Mouse (Mus musculus): Measurements from ENCODE around the gene Gm5269. TPM values are rescaled to one million over a fixed set of nuclear protein-coding genes. Genes with fewer than 3 reads are reported as not detected.
A peak's percentile ranks its signal among the peaks of the same experiment; 100 is the strongest.

Gene Gm5269
- polyA plus RNA-seq, 1 experiment from 2014 or later = not detected

DNA sequence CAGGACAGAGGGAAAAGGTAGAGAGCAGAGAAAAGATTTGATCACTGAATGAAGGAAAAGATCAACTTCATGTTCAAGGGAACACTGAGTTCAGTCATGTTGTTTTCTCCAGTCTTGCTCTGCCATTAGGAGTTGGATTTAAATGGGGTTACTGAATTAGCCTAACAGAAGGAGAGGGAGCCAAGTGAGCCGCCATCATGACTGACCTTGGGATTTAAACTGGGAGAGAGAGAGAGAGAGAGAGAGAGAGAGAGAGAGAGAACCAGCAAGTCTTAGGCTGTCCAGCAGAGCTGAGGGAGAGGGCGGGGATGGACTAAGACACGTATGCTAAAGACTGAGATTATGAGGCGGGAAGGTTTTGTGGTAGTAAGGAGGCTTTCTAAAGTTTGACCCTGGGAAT, 24.2 kb upstream of the Gm5269 start:
- no peaks in the 10 kb centered on the region for H3K4me1 ChIP-seq (replicated peaks; ENCODE audit: insufficient read depth, low read length)
- no peaks in the 10 kb centered on the region for H3K9me3 ChIP-seq (replicated peaks; ENCODE audit: low read length)
- no peak overlapping the region for H3K9ac ChIP-seq (ENCODE audit: low read depth, low read length)
- 96% methylated on average over 4 of the region's 4 CpGs for WGBS
- no peaks in the 10 kb centered on the region for H3K27me3 ChIP-seq (ENCODE audit: insufficient read depth, low read length)
- 0 out of 2 replicates have a peak, but pooled peaks cover 2% of the 10 kb centered on the region for H3K36me3 ChIP-seq (ENCODE audit: insufficient read depth, low read length)
- DNase-seq (ENCODE audit: low spot score) (no peak), ATAC-seq (replicated peaks; ENCODE audit: low FRiP score, low read depth) (no peak)
- no peak for TF ChIP-seq CTCF (IDR thresholded peaks at IDR 0.05; ENCODE audit: low read depth)
- H3K4me3 ChIP-seq (replicated peaks; ENCODE audit: low read depth, low read length) = no peak overlapping the region
- H3K4me2 ChIP-seq (ENCODE audit: low read length) = no peak overlapping the region
- no peak overlapping the region for H3K27ac ChIP-seq

DNA sequence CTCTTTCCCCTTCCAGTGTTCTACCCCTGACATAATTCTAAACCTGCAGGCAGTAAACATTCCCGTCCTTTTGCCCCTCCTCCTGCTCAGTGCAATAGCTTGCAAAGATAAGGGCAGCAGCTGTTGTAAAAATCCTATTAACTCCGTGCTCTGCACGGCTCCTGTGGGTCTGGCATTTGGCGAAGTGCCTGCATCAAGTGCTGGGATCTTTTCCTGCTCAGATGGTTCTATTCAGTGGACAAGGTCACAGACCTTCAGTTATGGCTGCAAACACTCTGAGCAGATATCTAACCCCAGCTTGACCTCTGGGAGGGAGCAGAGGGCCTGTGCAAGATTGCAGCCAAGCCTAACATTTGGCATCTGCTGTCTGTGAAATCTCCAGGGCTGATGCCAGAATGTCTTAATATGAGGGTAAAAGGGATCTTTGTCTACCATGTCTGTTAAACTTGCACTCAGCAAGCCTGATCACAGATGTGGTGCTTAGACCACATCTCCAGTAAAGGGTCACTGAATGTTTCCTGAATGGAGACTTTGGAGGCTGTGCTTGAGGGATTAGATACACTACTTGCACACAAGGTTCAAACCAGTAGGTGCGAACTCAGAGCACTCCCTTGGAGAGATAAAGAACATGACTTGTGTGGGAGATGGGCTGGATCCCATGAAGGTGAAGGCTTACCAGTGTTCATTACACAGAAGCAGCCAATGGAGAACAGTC, 15.2 kb upstream of the Gm5269 start:
- 11% methylated on average over 5 of the region's 5 CpGs for WGBS
- no peak for TF ChIP-seq CTCF (IDR thresholded peaks at IDR 0.05; ENCODE audit: low read depth)
- no peak overlapping the region for H3K4me3 ChIP-seq (replicated peaks; ENCODE audit: low read depth, low read length)
- H3K36me3 ChIP-seq (ENCODE audit: insufficient read depth, low read length) = 0 out of 2 replicates have a peak, but pooled peaks cover 8% of the 10 kb centered on the region
- no peaks in the 10 kb centered on the region for H3K9me3 ChIP-seq (replicated peaks; ENCODE audit: low read length)
- H3K4me1 ChIP-seq (replicated peaks; ENCODE audit: insufficient read depth, low read length) = peaks cover 8% of the 10 kb centered on the region; the same call in 1 of the 2 replicates
- ATAC-seq (replicated peaks; ENCODE audit: low FRiP score, low read depth) (peak; percentile 85; the same call in 1 of the 2 replicates), DNase-seq (ENCODE audit: low spot score) (peak; percentile 78)
- peak overlapping the region; percentile 47; the same call in 1 of the 2 replicates for H3K27ac ChIP-seq
- H3K9ac ChIP-seq (ENCODE audit: low read depth, low read length) = no peak overlapping the region
- no peaks in the 10 kb centered on the region for H3K27me3 ChIP-seq (ENCODE audit: insufficient read depth, low read length)
- 0 out of 2 replicates have a peak overlapping the region, but pooled peaks have one; percentile 7 for H3K4me2 ChIP-seq (ENCODE audit: low read length)

- WGBS = 91% methylated on average over 3 of the region's 3 CpGs
- H3K4me1 ChIP-seq (replicated peaks; ENCODE audit: insufficient read depth, low read length) = peaks cover 8% of the 10 kb centered on the region; the same call in 1 of the 2 replicates
- no peaks in the 10 kb centered on the region for H3K27me3 ChIP-seq (ENCODE audit: insufficient read depth, low read length)
- 0 out of 2 replicates have a peak, but pooled peaks cover 5% of the 10 kb centered on the region for H3K36me3 ChIP-seq (ENCODE audit: insufficient read depth, low read length)
- DNase-seq (ENCODE audit: low spot score) = no peak
- H3K9me3 ChIP-seq (replicated peaks; ENCODE audit: low read length) = no peaks in the 10 kb centered on the region
- no peak overlapping the region for H3K4me3 ChIP-seq (replicated peaks; ENCODE audit: low read depth, low read length)
- H3K9ac ChIP-seq (ENCODE audit: low read depth, low read length) = no peak overlapping the region
- no peak for TF ChIP-seq CTCF (IDR thresholded peaks at IDR 0.05; ENCODE audit: low read depth)
- H3K4me2 ChIP-seq (ENCODE audit: low read length) = no peak overlapping the region
- H3K27ac ChIP-seq = no peak overlapping the region
- ATAC-seq (replicated peaks; ENCODE audit: low FRiP score, low read depth) = no peak
Observed at GRCm38 (mm10) chr1:45904161-45904560, 14.1 kb upstream of the Gm5269 start.

DNA sequence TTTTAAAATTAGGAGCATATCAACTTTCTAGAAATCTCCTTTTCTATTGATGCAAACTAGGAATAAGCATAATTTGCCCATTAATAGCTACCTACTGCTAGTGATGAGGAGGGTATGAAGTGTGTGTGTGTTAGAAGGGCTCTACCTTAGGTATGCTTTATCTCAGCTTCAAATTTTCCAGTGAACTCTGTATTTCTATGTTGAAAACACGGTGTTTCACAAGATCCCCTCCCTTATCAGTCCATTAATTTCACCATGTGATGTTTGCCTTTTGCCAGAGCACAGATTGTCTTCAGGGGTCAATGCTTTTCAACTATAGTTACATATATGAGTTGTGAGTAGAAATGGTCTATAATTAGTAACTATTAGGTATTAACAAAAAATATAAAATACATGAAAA, 8.0 kb upstream of the Gm5269 start:
- DNase-seq (ENCODE audit: low spot score) = no peak
- H3K9me3 ChIP-seq (replicated peaks; ENCODE audit: low read length) = no peaks in the 10 kb centered on the region
- no peaks in the 10 kb centered on the region for H3K4me1 ChIP-seq (replicated peaks; ENCODE audit: insufficient read depth, low read length)
- no peak for ATAC-seq (replicated peaks; ENCODE audit: low FRiP score, low read depth)
- no peaks in the 10 kb centered on the region for H3K36me3 ChIP-seq (ENCODE audit: insufficient read depth, low read length)
- no peak overlapping the region for H3K4me2 ChIP-seq (ENCODE audit: low read length)
- H3K4me3 ChIP-seq (replicated peaks; ENCODE audit: low read depth, low read length) = no peak overlapping the region
- 14% methylated on average over 1 of the region's 1 CpGs for WGBS
- no peaks in the 10 kb centered on the region for H3K27me3 ChIP-seq (ENCODE audit: insufficient read depth, low read length)
- H3K27ac ChIP-seq = no peak overlapping the region
- TF ChIP-seq CTCF (IDR thresholded peaks at IDR 0.05; ENCODE audit: low read depth) = no peak
- no peak overlapping the region for H3K9ac ChIP-seq (ENCODE audit: low read depth, low read length)

DNA sequence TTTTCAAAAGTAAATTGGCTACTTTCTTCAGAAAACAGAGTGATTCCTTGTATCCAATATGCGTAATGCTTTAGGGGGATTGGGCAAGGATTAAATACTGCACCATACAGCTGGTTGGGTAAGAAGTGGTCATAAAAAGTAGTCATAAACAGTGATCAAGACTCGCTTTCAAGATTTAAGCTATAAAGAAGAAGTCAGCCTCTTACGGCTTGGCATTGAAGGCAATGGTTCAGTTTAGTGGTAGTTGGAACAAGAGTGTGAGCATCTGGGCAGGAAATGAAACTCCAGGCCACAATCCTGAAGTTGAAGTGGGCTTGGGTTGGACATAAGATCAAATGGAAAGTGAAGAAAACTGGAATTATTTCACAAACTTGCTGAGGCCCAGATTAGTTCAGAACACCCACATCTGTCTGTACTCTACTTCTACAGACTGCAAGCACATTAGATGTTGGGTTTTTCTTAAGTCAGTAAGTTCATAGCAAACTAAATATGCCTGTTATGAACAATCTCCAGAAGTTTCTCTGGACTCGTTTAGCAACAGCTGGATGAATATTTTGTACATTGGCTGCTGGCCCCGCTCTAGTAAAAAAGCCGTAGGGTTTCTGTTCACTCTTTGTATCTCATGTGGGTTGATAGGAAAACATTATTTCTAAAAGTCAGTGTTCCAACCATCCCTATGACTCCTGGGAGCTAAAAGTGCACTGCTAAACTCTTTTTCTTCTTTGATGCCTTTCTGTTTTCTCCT, 4.3 kb upstream of the Gm5269 start:
- H3K9me3 ChIP-seq (replicated peaks; ENCODE audit: low read length) = no peaks in the 10 kb centered on the region

GRCm38 (mm10) chr1:45891986-45892385, 1.9 kb upstream of the Gm5269 start:
- H3K4me1 ChIP-seq (replicated peaks; ENCODE audit: insufficient read depth, low read length) = no peaks in the 10 kb centered on the region
- WGBS = 78% methylated on average over 2 of the region's 2 CpGs
- no peak overlapping the region for H3K27ac ChIP-seq
- H3K9me3 ChIP-seq (replicated peaks; ENCODE audit: low read length) = no peaks in the 10 kb centered on the region
- no peak overlapping the region for H3K4me2 ChIP-seq (ENCODE audit: low read length)
- DNase-seq (ENCODE audit: low spot score) (no peak), ATAC-seq (replicated peaks; ENCODE audit: low FRiP score, low read depth) (no peak)
- no peaks in the 10 kb centered on the region for H3K27me3 ChIP-seq (ENCODE audit: insufficient read depth, low read length)
- no peak for TF ChIP-seq CTCF (IDR thresholded peaks at IDR 0.05; ENCODE audit: low read depth)
- H3K36me3 ChIP-seq (ENCODE audit: insufficient read depth, low read length) = no peaks in the 10 kb centered on the region
- H3K9ac ChIP-seq (ENCODE audit: low read depth, low read length) = no peak overlapping the region
- H3K4me3 ChIP-seq (replicated peaks; ENCODE audit: low read depth, low read length) = no peak overlapping the region

More for the DNA sequence above, 4.3 kb upstream of the Gm5269 start:
- Histone ChIP-seq H3K36me3 (ENCODE audit: insufficient read depth, low read length) (no peaks in the 10 kb centered on the region), H3K4me3 (replicated peaks; ENCODE audit: low read depth, low read length) (no peak overlapping the region), H3K4me1 (replicated peaks; ENCODE audit: insufficient read depth, low read length) (no peaks in the 10 kb centered on the region), H3K4me2 (ENCODE audit: low read length) (no peak overlapping the region), H3K9ac (ENCODE audit: low read depth, low read length) (no peak overlapping the region), H3K27me3 (ENCODE audit: insufficient read depth, low read length) (no peaks in the 10 kb centered on the region), H3K27ac (no peak overlapping the region)
- 76% methylated on average over 6 of the region's 6 CpGs for WGBS
- no peak for TF ChIP-seq CTCF (IDR thresholded peaks at IDR 0.05; ENCODE audit: low read depth)
- no peak for DNase-seq (ENCODE audit: low spot score)
- ATAC-seq (replicated peaks; ENCODE audit: low FRiP score, low read depth) = no peak

Measured in kidney, postnatal 0 days (tissue).